ENCODE assay signal across 8 mouse cellular contexts in the genomic region with DNA sequence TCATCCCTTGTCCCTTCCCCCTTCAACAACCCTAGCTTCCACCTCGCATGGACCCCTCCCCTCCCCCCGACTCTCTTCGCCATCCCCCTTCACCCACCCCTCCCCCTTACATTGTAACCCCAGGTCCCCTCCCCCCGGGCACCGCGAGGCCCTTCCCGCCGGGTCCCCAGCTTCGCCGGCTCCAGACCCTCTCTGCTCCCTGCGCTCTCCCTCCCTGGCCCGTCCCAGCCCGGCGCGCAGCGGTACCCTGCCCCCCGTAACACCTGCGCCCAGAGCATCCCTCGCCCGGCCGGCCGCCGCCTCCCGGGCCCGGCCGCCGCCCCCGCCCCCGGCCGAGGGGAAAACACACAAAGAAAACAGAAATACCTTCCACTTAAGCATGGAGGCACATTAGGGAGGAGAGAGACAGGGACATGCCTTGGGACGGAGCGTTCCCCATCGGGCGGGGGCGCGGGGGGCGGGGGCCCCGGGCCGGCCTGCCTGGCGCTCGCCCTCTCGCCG. TPM values are rescaled to one million over a fixed set of nuclear protein-coding genes. Genes with fewer than 3 reads are reported as not detected.
DNase-seq lines count a peak whose midpoint lies in the region; ATAC-seq lines count a peak whose summit lies in the region.

No protein-coding gene starts in this region.

- H3K27ac ChIP-seq in kidney, embryonic 14.5 days (ENCODE audit: low read depth, low read length): no peak overlapping the region
- H3K27ac ChIP-seq in forebrain, embryonic 13.5 days: peak overlapping the region; percentile 97
- H3K27ac ChIP-seq in liver, embryonic 16.5 days (ENCODE audit: low read length): no peak overlapping the region

- peak overlapping the region; percentile 100 for H3K4me2 ChIP-seq in kidney, embryonic 14.5 days (replicated peaks; ENCODE audit: low read depth, low read length)
- peak overlapping the region; percentile 79 for H3K4me2 ChIP-seq in forebrain, embryonic 13.5 days
- H3K4me2 ChIP-seq in liver, embryonic 16.5 days (ENCODE audit: low read depth, low read length): peak overlapping the region; percentile 77

- H3K9me3 ChIP-seq in kidney, embryonic 14.5 days (ENCODE audit: control insufficient read depth, low read length): no peaks in the 10 kb centered on the region
- H3K9me3 ChIP-seq in forebrain, embryonic 13.5 days (replicated peaks): no peaks in the 10 kb centered on the region
- no peaks in the 10 kb centered on the region for H3K9me3 ChIP-seq in liver, embryonic 16.5 days (replicated peaks; ENCODE audit: control insufficient read depth, low read length)

- peak overlapping the region; percentile 68 for H3K9ac ChIP-seq in kidney, embryonic 14.5 days (ENCODE audit: low read depth, low read length)
- H3K9ac ChIP-seq in forebrain, embryonic 13.5 days: peak overlapping the region; percentile 90
- H3K9ac ChIP-seq in liver, embryonic 16.5 days (ENCODE audit: low read depth, low read length): no peak overlapping the region

- peaks cover 59% of the 10 kb centered on the region for H3K27me3 ChIP-seq in kidney, embryonic 14.5 days (ENCODE audit: control insufficient read depth, insufficient read depth, low read length)
- H3K27me3 ChIP-seq in forebrain, embryonic 13.5 days: no peaks in the 10 kb centered on the region
- H3K27me3 ChIP-seq in liver, embryonic 16.5 days (ENCODE audit: control insufficient read depth, insufficient read depth, low read depth, low read length): peaks cover 76% of the 10 kb centered on the region

- ATAC-seq in kidney, embryonic 14.5 days (ENCODE audit: low FRiP score, low TSS enrichment): peak; percentile 10; the same call in 1 of the 2 replicates
- peak; percentile 23 for ATAC-seq in forebrain, embryonic 13.5 days
- no peak for ATAC-seq in liver, embryonic 16.5 days (ENCODE audit: low read depth)

- peaks cover 8% of the 10 kb centered on the region; the same call in 1 of the 2 replicates for H3K4me1 ChIP-seq in kidney, embryonic 14.5 days (ENCODE audit: control insufficient read depth, insufficient read depth, low read length)
- peaks cover 78% of the 10 kb centered on the region for H3K4me1 ChIP-seq in forebrain, embryonic 13.5 days
- no peaks in the 10 kb centered on the region; the same call in 1 of the 2 replicates for H3K4me1 ChIP-seq in liver, embryonic 16.5 days (ENCODE audit: control insufficient read depth, low read depth, low read length)

- under 1% methylated on average over 29 of the region's 43 CpGs for WGBS in kidney, embryonic 14.5 days
- under 1% methylated on average over 43 of the region's 43 CpGs for WGBS in forebrain, embryonic 13.5 days
- WGBS in liver, embryonic 16.5 days (ENCODE audit: insufficient replicate concordance): 2% methylated on average over 28 of the region's 43 CpGs

- H3K4me3 ChIP-seq in kidney, embryonic 14.5 days (ENCODE audit: low read length): peak overlapping the region; percentile 58
- H3K4me3 ChIP-seq in forebrain, embryonic 13.5 days: peak overlapping the region; percentile 68
- H3K4me3 ChIP-seq in liver, embryonic 16.5 days (ENCODE audit: low read depth, low read length): peak overlapping the region; percentile 56

- no peak for DNase-seq in kidney, adult 18-20 months
- peak; percentile 55 for DNase-seq in R1 (ENCODE audit: low read depth, low spot score)
- no peak for DNase-seq in urinary bladder, postnatal 4 days (ENCODE audit: low spot score in 2 of 2)
- DNase-seq in yolk sac, embryonic 10.5 days (ENCODE audit: low spot score): no peak
- DNase-seq in gastrocnemius, postnatal 25 days: no peak

- H3K36me3 ChIP-seq in kidney, embryonic 14.5 days (ENCODE audit: control insufficient read depth, insufficient read depth, low read length): no peaks in the 10 kb centered on the region
- no peaks in the 10 kb centered on the region for H3K36me3 ChIP-seq in forebrain, embryonic 13.5 days (ENCODE audit: poor library complexity, severe bottlenecking)
- H3K36me3 ChIP-seq in liver, embryonic 16.5 days (ENCODE audit: control insufficient read depth, insufficient read depth): no peaks in the 10 kb centered on the region

RNA-seq across cellular contexts. Expression of gene Srcin1, which starts 1.4 kb away (rescaled TPM):
- polyA plus RNA-seq in kidney, embryonic 14.5 days (2014; fragmentation: Nextera tagmentation; extraction: Ambion mirVana): 0.97 and 1.1 TPM in 2 replicates
- 5.6 and 6.4 TPM in 2 replicates for polyA plus RNA-seq in forebrain, embryonic 13.5 days (2015; fragmentation: Nextera tagmentation; extraction: Ambion mirVana)
- not detected in 2 replicates for polyA plus RNA-seq in liver, embryonic 16.5 days (2015; fragmentation: Nextera tagmentation; extraction: Ambion mirVana)
- total RNA-seq in gastrocnemius, postnatal 25 days (2021): under 1 TPM; 0.43 to 0.49 TPM

RNA-seq across cellular contexts. Expression of gene Epop, which starts 54.9 kb away (rescaled TPM):
- polyA plus RNA-seq in kidney, embryonic 14.5 days (2014; fragmentation: Nextera tagmentation; extraction: Ambion mirVana): 6.3 and 6.9 TPM in 2 replicates
- polyA plus RNA-seq in forebrain, embryonic 13.5 days (2015; fragmentation: Nextera tagmentation; extraction: Ambion mirVana): 3.5 and 3.9 TPM in 2 replicates
- polyA plus RNA-seq in liver, embryonic 16.5 days (2015; fragmentation: Nextera tagmentation; extraction: Ambion mirVana): 0.11 and 0.24 TPM in 2 replicates
- 1 to 10 TPM; 1.2 to 1.6 TPM for total RNA-seq in gastrocnemius, postnatal 25 days (2021)
